Mouse (Mus musculus): ENCODE measurements around the gene Helq. TPM values are rescaled to one million over a fixed set of nuclear protein-coding genes. Genes with fewer than 3 reads are reported as not detected.

Gene Helq
- 2.5 and 4.8 TPM in 2 replicates for polyA plus RNA-seq (2012; rRNA removed)

GRCm38 (mm10) chr5:100798165-100798860, at the start of gene Helq, which contains the start of gene Mrps18c:
Gene Helq (minus strand): TSS chr5:100798598.
Gene Mrps18c (plus strand): TSS chr5:100798627.
- peak within 1 kb of the TSS; percentile 82 for H3K4me3 ChIP-seq (ENCODE audit: low read depth, low read length)
- WGBS, result under 1% methylated on average over 67 of the region's 67 CpGs
- peaks cover 21% of the 10 kb centered on the region for H3K36me3 ChIP-seq (ENCODE audit: control insufficient read depth, insufficient read depth, low read length)
- TF ChIP-seq POLR2A (IDR thresholded peaks at IDR 0.05; ENCODE audit: low read depth, low read length) (peak; percentile 67), CTCF (IDR thresholded peaks at IDR 0.05; ENCODE audit: extremely low read depth, insufficient read length, insufficient replicate concordance, low read depth, low read length) (no peak)
- H3K4me1 ChIP-seq (ENCODE audit: control insufficient read depth, insufficient read depth, insufficient read length, low read length), result no peaks in the 10 kb centered on the region
- peak within 1 kb of the TSS; percentile 10; the same call in 1 of the 2 replicates for H3K27ac ChIP-seq (ENCODE audit: insufficient read depth, low read depth, low read length)
- H3K27me3 ChIP-seq (ENCODE audit: control insufficient read depth, insufficient read depth, low read length), result no peaks in the 10 kb centered on the region

- 5% methylated on average over 2 of the region's 2 CpGs for WGBS
- peaks cover 2% of the 10 kb centered on the region for H3K36me3 ChIP-seq (ENCODE audit: control insufficient read depth, insufficient read depth, low read length)
- peaks cover 11% of the 10 kb centered on the region for H3K4me1 ChIP-seq (ENCODE audit: control insufficient read depth, insufficient read depth, insufficient read length, low read length)
- H3K4me3 ChIP-seq (ENCODE audit: low read depth, low read length), result peak overlapping the region; percentile 93
- H3K27ac ChIP-seq (ENCODE audit: insufficient read depth, low read depth, low read length), result peak overlapping the region; percentile 98
- no peaks in the 10 kb centered on the region for H3K27me3 ChIP-seq (ENCODE audit: control insufficient read depth, insufficient read depth, low read length)
- TF ChIP-seq POLR2A (IDR thresholded peaks at IDR 0.05; ENCODE audit: low read depth, low read length), result no peak
- TF ChIP-seq CTCF (IDR thresholded peaks at IDR 0.05; ENCODE audit: extremely low read depth, insufficient read length, insufficient replicate concordance, low read depth, low read length), result no peak
Observed at GRCm38 (mm10) chr5:100847143-100847542, 48.7 kb upstream of the Helq start.

GRCm38 (mm10) chr5:100846599-100846920, 48.2 kb upstream of the Helq start:
- TF ChIP-seq POLR2A (IDR thresholded peaks at IDR 0.05; ENCODE audit: low read depth, low read length), result no peak
- no peak for TF ChIP-seq CTCF (IDR thresholded peaks at IDR 0.05; ENCODE audit: extremely low read depth, insufficient read length, insufficient replicate concordance, low read depth, low read length)
- no peaks in the 10 kb centered on the region for H3K27me3 ChIP-seq (ENCODE audit: control insufficient read depth, insufficient read depth, low read length)
- peak overlapping the region; percentile 98 for H3K27ac ChIP-seq (ENCODE audit: insufficient read depth, low read depth, low read length)
- WGBS, result under 1% methylated on average over 22 of the region's 22 CpGs
- H3K4me3 ChIP-seq (ENCODE audit: low read depth, low read length), result peak overlapping the region; percentile 93
- H3K4me1 ChIP-seq (ENCODE audit: control insufficient read depth, insufficient read depth, insufficient read length, low read length), result peaks cover 11% of the 10 kb centered on the region
- peaks cover 2% of the 10 kb centered on the region for H3K36me3 ChIP-seq (ENCODE audit: control insufficient read depth, insufficient read depth, low read length)

- WGBS, result under 1% methylated on average over 52 of the region's 52 CpGs
- Histone ChIP-seq H3K4me3 (ENCODE audit: low read depth, low read length) (peak overlapping the region; percentile 93), H3K27me3 (ENCODE audit: control insufficient read depth, insufficient read depth, low read length) (no peaks in the 10 kb centered on the region), H3K27ac (ENCODE audit: insufficient read depth, low read depth, low read length) (peak overlapping the region; percentile 98), H3K4me1 (ENCODE audit: control insufficient read depth, insufficient read depth, insufficient read length, low read length) (peaks cover 11% of the 10 kb centered on the region), H3K36me3 (ENCODE audit: control insufficient read depth, insufficient read depth, low read length) (peaks cover 2% of the 10 kb centered on the region)
- TF ChIP-seq POLR2A (IDR thresholded peaks at IDR 0.05; ENCODE audit: low read depth, low read length) (peak; percentile 87; the same call in 1 of the 2 replicates), CTCF (IDR thresholded peaks at IDR 0.05; ENCODE audit: extremely low read depth, insufficient read length, insufficient replicate concordance, low read depth, low read length) (no peak)
Observed at GRCm38 (mm10) chr5:100845848-100846598, 47.6 kb upstream of the Helq start.

DNA sequence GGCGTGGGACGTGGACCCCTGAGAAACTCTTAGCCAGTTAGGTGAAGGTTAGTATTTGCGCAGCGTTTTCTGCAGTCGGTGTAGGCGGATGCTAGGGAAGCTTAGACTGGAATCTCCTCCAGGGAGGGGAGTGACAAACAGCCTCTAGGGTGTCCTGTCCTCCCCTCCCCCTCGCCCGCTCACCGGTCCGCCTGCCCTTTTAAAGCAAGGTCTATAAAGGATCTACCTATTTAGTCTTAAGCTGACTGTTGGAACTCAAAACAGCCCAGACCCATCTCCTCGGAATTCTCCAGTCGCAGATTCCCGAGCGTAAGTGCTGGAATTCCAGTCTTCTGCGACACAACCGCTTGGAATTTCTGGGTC, 47.1 kb upstream of the Helq start, which contains the start of gene Gpat3:
Gpat3 (plus strand) TSS at position 229 of the 363 bp plus-strand sequence.
- Histone ChIP-seq H3K36me3 (ENCODE audit: control insufficient read depth, insufficient read depth, low read length) (peaks cover 2% of the 10 kb centered on the region), H3K4me3 (ENCODE audit: low read depth, low read length) (peak within 1 kb of the TSS; percentile 93), H3K27ac (ENCODE audit: insufficient read depth, low read depth, low read length) (peak within 1 kb of the TSS; percentile 98), H3K27me3 (ENCODE audit: control insufficient read depth, insufficient read depth, low read length) (no peaks in the 10 kb centered on the region), H3K4me1 (ENCODE audit: control insufficient read depth, insufficient read depth, insufficient read length, low read length) (peaks cover 7% of the 10 kb centered on the region; the same call in 1 of the 2 replicates)
- TF ChIP-seq POLR2A (IDR thresholded peaks at IDR 0.05; ENCODE audit: low read depth, low read length), result no peak
- no peak for TF ChIP-seq CTCF (IDR thresholded peaks at IDR 0.05; ENCODE audit: extremely low read depth, insufficient read length, insufficient replicate concordance, low read depth, low read length)
- WGBS, result under 1% methylated on average over 16 of the region's 16 CpGs

- TF ChIP-seq POLR2A (IDR thresholded peaks at IDR 0.05; ENCODE audit: low read depth, low read length) (no peak), CTCF (IDR thresholded peaks at IDR 0.05; ENCODE audit: extremely low read depth, insufficient read length, insufficient replicate concordance, low read depth, low read length) (no peak)
- Histone ChIP-seq H3K4me3 (ENCODE audit: low read depth, low read length) (no peak overlapping the region), H3K4me1 (ENCODE audit: control insufficient read depth, insufficient read depth, insufficient read length, low read length) (peaks cover 7% of the 10 kb centered on the region; the same call in 1 of the 2 replicates), H3K36me3 (ENCODE audit: control insufficient read depth, insufficient read depth, low read length) (peaks cover 2% of the 10 kb centered on the region), H3K27ac (ENCODE audit: insufficient read depth, low read depth, low read length) (no peak overlapping the region), H3K27me3 (ENCODE audit: control insufficient read depth, insufficient read depth, low read length) (no peaks in the 10 kb centered on the region)
- 32% methylated on average over 3 of the region's 3 CpGs for WGBS
Observed at GRCm38 (mm10) chr5:100844485-100844884, 46.1 kb upstream of the Helq start.

DNA sequence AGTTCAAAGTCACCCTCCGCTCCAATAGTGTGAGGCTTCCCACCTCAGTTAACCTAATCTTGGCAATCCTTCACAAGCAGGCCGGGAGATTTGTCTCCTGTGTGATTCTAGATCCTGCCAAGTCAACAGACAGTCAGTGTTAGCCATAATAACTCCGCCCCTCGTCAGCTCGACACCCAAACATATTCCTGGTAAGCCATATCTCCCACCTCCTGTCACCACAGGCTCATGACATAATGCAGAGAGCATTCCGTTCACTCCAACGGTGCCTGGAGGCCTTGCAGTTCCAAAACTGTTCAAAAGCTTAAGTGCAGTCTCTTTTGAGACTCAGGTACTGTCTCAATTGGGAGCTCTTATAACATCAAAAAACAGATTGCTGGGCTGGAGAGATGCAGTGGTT, 39.5 kb upstream of the Helq start:
- no peak for TF ChIP-seq POLR2A (IDR thresholded peaks at IDR 0.05; ENCODE audit: low read depth, low read length)
- WGBS, result 79% methylated on average over 7 of the region's 7 CpGs

More for the DNA sequence above, 39.5 kb upstream of the Helq start:
- H3K27ac ChIP-seq (ENCODE audit: insufficient read depth, low read depth, low read length), result no peak overlapping the region
- no peaks in the 10 kb centered on the region for H3K27me3 ChIP-seq (ENCODE audit: control insufficient read depth, insufficient read depth, low read length)
- no peaks in the 10 kb centered on the region for H3K36me3 ChIP-seq (ENCODE audit: control insufficient read depth, insufficient read depth, low read length)
- H3K4me3 ChIP-seq (ENCODE audit: low read depth, low read length), result no peak overlapping the region
- no peaks in the 10 kb centered on the region for H3K4me1 ChIP-seq (ENCODE audit: control insufficient read depth, insufficient read depth, insufficient read length, low read length)
